Mouse (Mus musculus) kidney, postnatal 0 days (tissue): ENCODE data around the gene Plxnc1. TPM values are rescaled to one million over a fixed set of nuclear protein-coding genes. Genes with fewer than 3 reads are reported as not detected.

Experiments used
- ATAC-seq: fragments of 200-750 bp; cut with Nextera tagmentation; replicated peaks from 2 replicates; pipeline ENCODE4 v1.8.0; 2017; ENCODE audit warnings: low read depth, moderate number of reproducible peaks, moderate TSS enrichment, moderate library complexity; ENCODE audit not compliant: low FRiP score
- DNase-seq: peaks from one replicate; pipeline ENCODE4 v3.0.0-alpha.2; 2016; ENCODE audit warnings: low spot score
- H3K27ac ChIP-seq: fragments of 300-500 bp; sonication (generic); 2 replicates; pipeline ENCODE4 v1.5.1; 2014; ENCODE audit warnings: mild to moderate bottlenecking
- H3K27me3 ChIP-seq: fragments of 300-500 bp; sonication (generic); 2 replicates; pipeline ENCODE4 v1.6.1; 2014; ENCODE audit warnings: low read length, mixed read lengths; ENCODE audit not compliant: insufficient read depth
- H3K36me3 ChIP-seq: fragments of 300-500 bp; sonication (generic); 2 replicates; pipeline ENCODE4 v1.6.1; 2014; ENCODE audit warnings: low read length, mixed read lengths; ENCODE audit not compliant: insufficient read depth
- H3K4me1 ChIP-seq: fragments of 300-500 bp; sonication (generic); replicated peaks from 2 replicates; pipeline ENCODE4 v1.6.1; 2014; ENCODE audit warnings: antibody characterized with exemption, low read length, mixed read lengths; ENCODE audit not compliant: insufficient read depth
- H3K4me2 ChIP-seq: fragments of 300-500 bp; sonication (generic); 2 replicates; pipeline ENCODE4 v1.6.1; 2014; ENCODE audit warnings: mild to moderate bottlenecking, low read length, moderate library complexity, mixed read lengths
- H3K4me3 ChIP-seq: fragments of 300-500 bp; sonication (generic); replicated peaks from 2 replicates; pipeline ENCODE4 v1.5.1; 2014; ENCODE audit warnings: low read depth, low read length
- H3K9ac ChIP-seq: fragments of 300-500 bp; sonication (generic); 2 replicates; pipeline ENCODE4 v1.6.1; 2014; ENCODE audit warnings: low read depth, low read length
- H3K9me3 ChIP-seq: fragments of 300-500 bp; sonication (generic); replicated peaks from 2 replicates; pipeline ENCODE4 v1.6.1; 2016; ENCODE audit warnings: low read length, inconsistent platforms, mixed read lengths
- CTCF ChIP-seq: IDR thresholded peaks from 2 replicates; pipeline ENCODE4 v1.5.1; 2016; ENCODE audit warnings: antibody characterized with exemption, low read depth, mild to moderate bottlenecking, moderate library complexity
- WGBS: fragments of 180-500 bp; shearing (Covaris S2); extraction: QIAGEN DNeasy Blood & Tissue Kit; methylation state at CpG from one replicate; pipeline ENCODE4 v1.1.7; 2014; 5-methylcytosine and 5-hydroxymethylcytosine counted together
- polyA plus RNA-seq: library from polyadenylated mRNA; unstranded; fragments of >200 nt; fragmentation: Nextera tagmentation; extraction: Ambion mirVana; gene quantifications from 2 replicates; pipeline ENCODE4 v1.2.1, GENCODE M21; 2015

Gene Plxnc1
- polyA plus RNA-seq, 1 experiment from 2014 or later, result 1.3 TPM

GRCm38 (mm10) chr10:94827890-94828733, 116.5 kb downstream of the Plxnc1 start:
- TF ChIP-seq CTCF, result no peak
- H3K27me3 ChIP-seq, result no peaks in the 10 kb centered on the region
- no peaks in the 10 kb centered on the region for H3K36me3 ChIP-seq
- H3K4me1 ChIP-seq, result no peaks in the 10 kb centered on the region
- ATAC-seq (no peak), DNase-seq (no peak)
- H3K4me2 ChIP-seq, result no peak overlapping the region
- H3K9me3 ChIP-seq, result no peaks in the 10 kb centered on the region
- H3K4me3 ChIP-seq, result no peak overlapping the region
- WGBS, result 77% methylated on average over 14 of the region's 14 CpGs
- H3K27ac ChIP-seq, result no peak overlapping the region
- H3K9ac ChIP-seq, result no peak overlapping the region

GRCm38 (mm10) chr10:94827325-94827724, 117.3 kb downstream of the Plxnc1 start:
- H3K27ac ChIP-seq, result no peak overlapping the region
- no peaks in the 10 kb centered on the region for H3K4me1 ChIP-seq
- H3K27me3 ChIP-seq, result no peaks in the 10 kb centered on the region
- TF ChIP-seq CTCF, result no peak
- H3K9me3 ChIP-seq, result no peaks in the 10 kb centered on the region
- H3K36me3 ChIP-seq, result no peaks in the 10 kb centered on the region
- WGBS, result 87% methylated on average over 10 of the region's 10 CpGs
- no peak overlapping the region for H3K9ac ChIP-seq
- no peak overlapping the region for H3K4me3 ChIP-seq
- DNase-seq (no peak), ATAC-seq (no peak)
- H3K4me2 ChIP-seq, result no peak overlapping the region

DNA sequence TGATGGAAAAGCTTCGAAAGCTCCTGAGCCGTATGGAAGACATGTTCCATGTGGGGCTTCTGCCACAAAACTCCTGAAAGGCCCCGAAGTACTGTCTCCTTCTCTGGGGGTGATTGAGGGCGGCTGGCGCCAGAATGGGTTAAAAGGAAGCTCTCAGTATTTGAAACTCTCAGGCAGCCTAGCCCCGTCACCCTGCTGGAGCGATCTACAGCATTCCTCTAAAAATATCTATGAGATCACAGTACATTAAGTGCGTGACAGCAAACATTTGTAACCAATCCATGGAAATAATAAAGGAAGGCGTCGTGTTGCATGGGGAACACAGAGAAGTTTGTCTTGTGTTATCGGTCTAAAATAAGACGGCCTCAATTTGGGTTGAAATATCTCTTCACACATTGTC, 118.2 kb downstream of the Plxnc1 start:
- Histone ChIP-seq H3K27ac (no peak overlapping the region), H3K9ac (no peak overlapping the region), H3K27me3 (no peaks in the 10 kb centered on the region), H3K4me1 (no peaks in the 10 kb centered on the region), H3K4me3 (no peak overlapping the region), H3K36me3 (no peaks in the 10 kb centered on the region), H3K9me3 (no peaks in the 10 kb centered on the region), H3K4me2 (no peak overlapping the region)
- ATAC-seq (no peak), DNase-seq (peak; percentile 66)
- 67% methylated on average over 12 of the region's 12 CpGs for WGBS
- TF ChIP-seq CTCF, result no peak

- no peak overlapping the region for H3K4me3 ChIP-seq
- peak; percentile 53; the same call in 1 of the 2 replicates for ATAC-seq
These were observed 118.7 kb downstream of the Plxnc1 start for GRCm38 (mm10) chr10:94825951-94826350.

GRCm38 (mm10) chr10:94823971-94824760, 120.5 kb downstream of the Plxnc1 start:
- H3K4me3 ChIP-seq, result no peak overlapping the region
- no peaks in the 10 kb centered on the region for H3K4me1 ChIP-seq
- H3K4me2 ChIP-seq, result peak overlapping the region; percentile 15; the same call in 1 of the 2 replicates
- H3K36me3 ChIP-seq, result no peaks in the 10 kb centered on the region
- H3K27ac ChIP-seq, result no peak overlapping the region
- H3K9me3 ChIP-seq, result no peaks in the 10 kb centered on the region
- WGBS, result 41% methylated on average over 11 of the region's 11 CpGs
- H3K27me3 ChIP-seq, result no peaks in the 10 kb centered on the region
- peak; percentile 21 for DNase-seq
- H3K9ac ChIP-seq, result no peak overlapping the region
- TF ChIP-seq CTCF, result no peak
- ATAC-seq, result no peak

More at GRCm38 (mm10) chr10:94825951-94826350, 118.7 kb downstream of the Plxnc1 start:
- H3K27ac ChIP-seq, result no peak overlapping the region
- no peak for TF ChIP-seq CTCF
- peak; percentile 31 for DNase-seq
- H3K4me1 ChIP-seq, result no peaks in the 10 kb centered on the region
- no peaks in the 10 kb centered on the region for H3K36me3 ChIP-seq
- H3K4me2 ChIP-seq, result no peak overlapping the region
- 84% methylated on average over 2 of the region's 2 CpGs for WGBS
- H3K27me3 ChIP-seq, result no peaks in the 10 kb centered on the region
- H3K9ac ChIP-seq, result no peak overlapping the region
- no peaks in the 10 kb centered on the region for H3K9me3 ChIP-seq
